Mouse (Mus musculus) adrenal gland (tissue): Measurements from ENCODE around the gene Gm21292.
"Not testable (repeated sequence)": the region's sequence is repeated elsewhere in the genome, so short reads cannot be mapped to it uniquely, and the experiment has no call there.

ENCODE experiments used
- intact Hi-C: fragments of 180-260 bp; cut with DNase I; formaldehyde crosslinking; loops from one replicate; pipeline ENCODE4 v1.15.1; 2025
- long read RNA-seq, 2 experiments: library from polyadenylated mRNA; unstranded; transcript quantifications; one replicate each; pipeline ENCODE4 v2.0.0; 2020; ENCODE audit warnings: borderline replicate concordance in 1 of 2; ENCODE audit not compliant: insufficient replicate concordance in 1 of 2

Gm21292 gene
- long read RNA-seq, experiment 1: 0 reads
- long read RNA-seq, experiment 2: 0 reads

GRCm38 (mm10) chrY:9133824-9134223 lies at the start of gene Gm21292:
Gm21292 (minus strand) TSS chrY:9133924.
- intact Hi-C loops: not testable (repeated sequence)
